Mouse (Mus musculus): ENCODE results near the gene Adam12. TPM values are rescaled to one million over a fixed set of nuclear protein-coding genes. Genes with fewer than 3 reads are reported as not detected.

The Adam12 gene
- polyA plus RNA-seq, 1 experiment from 2014 or later: 6.1 TPM

- H3K9ac ChIP-seq: no peak overlapping the region
- no peak overlapping the region for H3K4me3 ChIP-seq
- WGBS: 91% methylated on average over 1 of the region's 1 CpGs
- H3K27ac ChIP-seq: no peak overlapping the region
- ATAC-seq (ENCODE audit: insufficient number of reproducible peaks, insufficient read depth, low FRiP score, low TSS enrichment, low read depth): no peak
- no peak overlapping the region for H3K4me2 ChIP-seq
- no peaks in the 10 kb centered on the region for H3K27me3 ChIP-seq
- no peaks in the 10 kb centered on the region for H3K36me3 ChIP-seq
- no peaks in the 10 kb centered on the region for H3K4me1 ChIP-seq
- H3K9me3 ChIP-seq: no peaks in the 10 kb centered on the region
These were observed 8.6 kb upstream of the Adam12 start for GRCm38 (mm10) chr7:134240579-134240978.

DNA sequence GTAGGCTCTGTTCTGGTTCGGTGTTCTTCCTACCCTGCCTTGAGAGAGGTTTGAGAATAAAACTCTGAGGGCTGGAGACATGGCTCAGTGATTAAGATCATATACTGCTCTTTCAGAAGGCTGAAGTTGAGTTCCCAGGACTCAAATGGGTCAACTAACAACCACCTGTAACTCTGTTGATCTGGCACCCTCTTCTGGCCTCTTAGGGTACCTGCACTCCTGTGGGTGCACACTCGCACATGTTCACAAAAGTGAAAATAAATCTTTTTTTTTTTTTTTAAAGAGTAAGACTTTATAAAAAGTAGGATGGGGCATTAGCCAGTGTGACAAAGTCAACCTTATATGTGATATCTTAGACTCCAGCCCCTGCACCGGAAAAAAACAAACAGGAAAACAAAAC, 6.9 kb upstream of the Adam12 start:
- Histone ChIP-seq H3K4me1 (no peaks in the 10 kb centered on the region), H3K4me2 (no peak overlapping the region), H3K9ac (no peak overlapping the region), H3K27me3 (no peaks in the 10 kb centered on the region), H3K4me3 (no peak overlapping the region), H3K9me3 (no peaks in the 10 kb centered on the region), H3K36me3 (no peaks in the 10 kb centered on the region), H3K27ac (no peak overlapping the region)
- 98% methylated on average over 3 of the region's 3 CpGs for whole genome bisulfite sequencing
- ATAC-seq (ENCODE audit: insufficient number of reproducible peaks, insufficient read depth, low FRiP score, low TSS enrichment, low read depth): no peak

GRCm38 (mm10) chr7:134237356-134237755, 5.4 kb upstream of the Adam12 start:
- Histone ChIP-seq H3K4me3 (no peak overlapping the region), H3K27ac (no peak overlapping the region), H3K9ac (no peak overlapping the region), H3K36me3 (no peaks in the 10 kb centered on the region), H3K4me2 (no peak overlapping the region), H3K9me3 (no peaks in the 10 kb centered on the region), H3K4me1 (no peaks in the 10 kb centered on the region), H3K27me3 (no peaks in the 10 kb centered on the region)
- ATAC-seq (ENCODE audit: insufficient number of reproducible peaks, insufficient read depth, low FRiP score, low TSS enrichment, low read depth): no peak
- WGBS: 81% methylated on average over 2 of the region's 2 CpGs

DNA sequence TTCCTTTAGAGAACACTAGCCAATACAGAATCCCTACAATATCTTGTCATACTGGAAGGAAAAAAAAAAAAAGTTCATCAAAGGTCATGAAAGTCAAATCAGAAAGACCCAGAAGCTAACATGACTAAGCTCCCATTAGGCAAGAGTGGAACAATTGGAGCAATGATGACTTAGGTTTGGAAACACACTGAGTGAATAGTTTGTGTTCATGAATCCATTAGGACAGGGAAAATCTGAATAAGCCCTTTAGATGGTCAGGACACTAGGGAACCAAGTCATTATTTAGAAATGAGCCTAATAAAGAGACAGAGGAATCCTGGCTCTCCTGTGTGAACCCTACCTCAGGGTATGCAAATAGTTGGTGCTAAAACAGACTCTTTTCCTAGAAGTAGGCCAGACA, 4.8 kb upstream of the Adam12 start:
- H3K36me3 ChIP-seq: no peaks in the 10 kb centered on the region
- no peak overlapping the region for H3K4me2 ChIP-seq
- H3K4me3 ChIP-seq: no peak overlapping the region
- no peaks in the 10 kb centered on the region for H3K27me3 ChIP-seq
- no peaks in the 10 kb centered on the region for H3K9me3 ChIP-seq
- H3K9ac ChIP-seq: no peak overlapping the region
- no peak overlapping the region for H3K27ac ChIP-seq
- H3K4me1 ChIP-seq: peaks cover 3% of the 10 kb centered on the region
- no peak for ATAC-seq (ENCODE audit: insufficient number of reproducible peaks, insufficient read depth, low FRiP score, low TSS enrichment, low read depth)

- H3K36me3 ChIP-seq: no peaks in the 10 kb centered on the region
- no peak overlapping the region for H3K4me3 ChIP-seq
- H3K9me3 ChIP-seq: no peaks in the 10 kb centered on the region
- peaks cover 6% of the 10 kb centered on the region for H3K4me1 ChIP-seq
- ATAC-seq (ENCODE audit: insufficient number of reproducible peaks, insufficient read depth, low FRiP score, low TSS enrichment, low read depth): no peak
- H3K27ac ChIP-seq: no peak overlapping the region
- H3K9ac ChIP-seq: no peak overlapping the region
- WGBS: 76% methylated on average over 2 of the region's 2 CpGs
- H3K4me2 ChIP-seq: no peak overlapping the region
- H3K27me3 ChIP-seq: no peaks in the 10 kb centered on the region
These were observed 3.6 kb upstream of the Adam12 start for GRCm38 (mm10) chr7:134235552-134235951.

DNA sequence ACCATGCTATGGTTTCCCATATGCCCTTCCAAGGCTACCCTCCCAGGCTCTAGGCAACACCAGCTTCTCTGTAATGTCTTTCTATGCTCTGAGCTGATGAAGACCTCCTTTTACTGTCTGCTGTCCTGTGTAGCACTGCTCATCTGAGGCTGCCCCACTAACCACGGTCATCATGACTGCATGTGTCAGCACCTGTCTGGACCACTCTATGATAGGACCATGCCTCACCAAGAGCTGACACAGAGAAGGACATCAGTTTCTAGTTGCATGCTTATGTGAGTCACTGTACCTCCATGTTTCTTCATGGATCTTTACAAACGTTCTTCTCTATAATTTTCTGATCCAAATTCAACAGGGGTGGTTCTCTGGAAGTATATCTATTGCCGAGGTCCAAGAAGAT, 1.2 kb downstream of the Adam12 start:
- H3K27me3 ChIP-seq: peaks cover 20% of the 10 kb centered on the region
- ATAC-seq (ENCODE audit: insufficient number of reproducible peaks, insufficient read depth, low FRiP score, low TSS enrichment, low read depth): no peak
- no peaks in the 10 kb centered on the region for H3K9me3 ChIP-seq
- H3K4me2 ChIP-seq: no peak overlapping the region
- peaks cover 6% of the 10 kb centered on the region for H3K4me1 ChIP-seq
- no peak overlapping the region for H3K4me3 ChIP-seq
- H3K9ac ChIP-seq: no peak overlapping the region
- no peaks in the 10 kb centered on the region for H3K36me3 ChIP-seq
- H3K27ac ChIP-seq: no peak overlapping the region
- 81% methylated on average over 3 of the region's 3 CpGs for WGBS

DNA sequence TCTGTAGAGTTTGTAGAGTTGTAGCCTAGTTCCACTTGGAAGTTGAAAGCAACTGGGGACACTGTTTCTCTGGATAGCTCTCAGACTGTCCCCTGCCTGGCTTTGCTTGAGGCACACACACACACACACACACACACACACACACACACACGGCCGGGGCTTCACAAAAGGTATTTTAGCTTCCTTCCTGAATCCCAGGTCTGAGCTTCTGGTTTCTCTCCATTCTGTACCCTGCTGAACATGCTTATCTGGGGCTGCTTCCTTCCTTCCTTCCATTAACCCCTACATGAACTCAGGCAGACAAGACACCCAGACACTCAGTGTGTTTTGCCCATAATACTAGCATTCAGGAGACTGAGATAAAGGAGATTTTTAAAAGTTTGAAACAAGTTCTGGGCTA, 2.0 kb downstream of the Adam12 start:
- Histone ChIP-seq H3K4me2 (no peak overlapping the region), H3K4me1 (peaks cover 6% of the 10 kb centered on the region), H3K27ac (no peak overlapping the region), H3K9ac (no peak overlapping the region), H3K36me3 (no peaks in the 10 kb centered on the region), H3K27me3 (peaks cover 27% of the 10 kb centered on the region), H3K9me3 (no peaks in the 10 kb centered on the region), H3K4me3 (no peak overlapping the region)
- ATAC-seq (ENCODE audit: insufficient number of reproducible peaks, insufficient read depth, low FRiP score, low TSS enrichment, low read depth): no peak
- 67% methylated on average over 2 of the region's 2 CpGs for WGBS

DNA sequence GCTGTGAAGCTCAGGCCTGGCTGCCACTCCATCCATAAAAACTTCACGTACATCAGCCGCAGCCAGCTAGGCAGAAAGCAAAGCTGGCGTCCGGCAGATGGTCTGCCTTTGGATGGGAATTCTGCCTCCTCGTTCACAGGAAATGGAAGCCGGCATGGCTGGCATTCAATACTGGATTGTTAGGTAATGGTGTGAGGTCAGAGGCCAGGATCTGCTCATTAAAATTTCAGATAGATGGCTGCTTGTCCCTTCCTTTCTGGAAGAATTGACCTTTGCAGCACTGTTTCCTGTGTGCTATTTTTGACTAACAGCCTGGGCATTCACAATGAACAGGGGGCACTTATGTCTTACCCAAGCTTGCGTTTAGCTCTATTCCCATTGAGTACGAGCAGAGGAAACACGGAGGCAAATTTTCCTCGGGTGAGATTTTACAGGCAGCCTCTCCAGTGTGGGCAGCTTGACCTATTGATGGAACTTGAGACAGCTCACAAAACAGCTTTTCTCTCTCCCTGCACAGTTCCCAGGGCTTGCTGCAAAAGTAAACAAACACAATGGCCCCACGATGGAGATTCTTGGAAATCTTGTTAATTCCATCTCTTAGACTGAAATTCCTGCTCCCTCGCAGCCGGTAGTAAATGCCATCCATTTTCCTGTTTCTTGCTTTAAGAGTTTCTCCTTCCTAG, 4.0 kb downstream of the Adam12 start:
- no peaks in the 10 kb centered on the region for H3K9me3 ChIP-seq
- H3K4me1 ChIP-seq: peaks cover 12% of the 10 kb centered on the region
- no peak overlapping the region for H3K9ac ChIP-seq
- 0 out of 2 replicates have a peak overlapping the region, but pooled peaks have one; percentile 45 for H3K27ac ChIP-seq
- no peak overlapping the region for H3K4me3 ChIP-seq
- H3K4me2 ChIP-seq: no peak overlapping the region
- no peak for ATAC-seq (ENCODE audit: insufficient number of reproducible peaks, insufficient read depth, low FRiP score, low TSS enrichment, low read depth)
- 22% methylated on average over 13 of the region's 13 CpGs for WGBS
- no peaks in the 10 kb centered on the region for H3K36me3 ChIP-seq
- H3K27me3 ChIP-seq: peaks cover 35% of the 10 kb centered on the region

DNA sequence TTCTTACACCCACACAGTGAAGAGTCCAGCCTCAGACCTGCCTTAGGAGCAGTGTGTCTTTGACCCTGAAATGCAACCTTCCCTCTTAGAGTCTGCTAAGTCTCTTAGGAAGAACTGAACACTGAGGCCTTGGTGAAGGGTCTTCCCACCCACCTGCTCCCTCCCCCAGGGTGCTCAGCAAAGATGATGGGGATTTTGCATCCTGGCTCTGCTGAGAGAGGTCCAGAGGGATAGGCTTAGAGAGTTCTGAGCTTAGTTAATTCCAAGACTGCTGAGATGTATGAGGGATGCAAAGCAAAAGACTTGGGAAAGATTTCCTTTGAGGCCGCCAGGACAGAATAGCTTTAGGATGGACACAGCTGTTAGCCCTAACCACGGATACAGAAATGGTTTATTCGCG, 4.8 kb downstream of the Adam12 start:
- H3K27ac ChIP-seq: no peak overlapping the region
- H3K36me3 ChIP-seq: no peaks in the 10 kb centered on the region
- H3K27me3 ChIP-seq: peaks cover 35% of the 10 kb centered on the region
- no peak overlapping the region for H3K4me2 ChIP-seq
- peaks cover 12% of the 10 kb centered on the region for H3K4me1 ChIP-seq
- no peak overlapping the region for H3K9ac ChIP-seq
- no peak for ATAC-seq (ENCODE audit: insufficient number of reproducible peaks, insufficient read depth, low FRiP score, low TSS enrichment, low read depth)
- no peaks in the 10 kb centered on the region for H3K9me3 ChIP-seq
- H3K4me3 ChIP-seq: no peak overlapping the region
- 69% methylated on average over 4 of the region's 4 CpGs for WGBS

DNA sequence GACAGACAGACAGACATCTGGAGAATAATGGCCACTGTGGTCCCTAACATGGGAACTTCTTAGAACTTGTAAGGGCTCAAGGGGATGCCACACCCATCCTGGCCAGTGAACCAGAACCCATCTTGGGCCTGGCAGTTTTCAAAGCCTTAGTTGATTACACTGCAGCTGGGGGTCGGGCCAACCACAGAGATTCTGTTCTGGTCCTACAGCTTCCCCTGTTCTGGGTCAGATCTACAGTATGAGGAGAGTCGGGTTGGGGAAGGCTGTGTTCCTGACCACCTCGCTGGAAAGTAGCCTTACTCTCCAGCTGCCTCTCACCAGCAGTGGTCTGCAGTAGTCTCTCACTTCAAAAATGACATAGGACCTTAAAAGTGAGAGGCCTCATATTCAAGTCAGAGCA, 5.7 kb downstream of the Adam12 start:
- H3K9ac ChIP-seq: no peak overlapping the region
- 70% methylated on average over 3 of the region's 3 CpGs for WGBS
- no peak overlapping the region for H3K4me2 ChIP-seq
- no peaks in the 10 kb centered on the region for H3K36me3 ChIP-seq
- H3K4me3 ChIP-seq: no peak overlapping the region
- H3K9me3 ChIP-seq: no peaks in the 10 kb centered on the region
- H3K4me1 ChIP-seq: peaks cover 7% of the 10 kb centered on the region; the same call in 1 of the 2 replicates
- no peak overlapping the region for H3K27ac ChIP-seq
- peaks cover 35% of the 10 kb centered on the region for H3K27me3 ChIP-seq
- ATAC-seq (ENCODE audit: insufficient number of reproducible peaks, insufficient read depth, low FRiP score, low TSS enrichment, low read depth): no peak

DNA sequence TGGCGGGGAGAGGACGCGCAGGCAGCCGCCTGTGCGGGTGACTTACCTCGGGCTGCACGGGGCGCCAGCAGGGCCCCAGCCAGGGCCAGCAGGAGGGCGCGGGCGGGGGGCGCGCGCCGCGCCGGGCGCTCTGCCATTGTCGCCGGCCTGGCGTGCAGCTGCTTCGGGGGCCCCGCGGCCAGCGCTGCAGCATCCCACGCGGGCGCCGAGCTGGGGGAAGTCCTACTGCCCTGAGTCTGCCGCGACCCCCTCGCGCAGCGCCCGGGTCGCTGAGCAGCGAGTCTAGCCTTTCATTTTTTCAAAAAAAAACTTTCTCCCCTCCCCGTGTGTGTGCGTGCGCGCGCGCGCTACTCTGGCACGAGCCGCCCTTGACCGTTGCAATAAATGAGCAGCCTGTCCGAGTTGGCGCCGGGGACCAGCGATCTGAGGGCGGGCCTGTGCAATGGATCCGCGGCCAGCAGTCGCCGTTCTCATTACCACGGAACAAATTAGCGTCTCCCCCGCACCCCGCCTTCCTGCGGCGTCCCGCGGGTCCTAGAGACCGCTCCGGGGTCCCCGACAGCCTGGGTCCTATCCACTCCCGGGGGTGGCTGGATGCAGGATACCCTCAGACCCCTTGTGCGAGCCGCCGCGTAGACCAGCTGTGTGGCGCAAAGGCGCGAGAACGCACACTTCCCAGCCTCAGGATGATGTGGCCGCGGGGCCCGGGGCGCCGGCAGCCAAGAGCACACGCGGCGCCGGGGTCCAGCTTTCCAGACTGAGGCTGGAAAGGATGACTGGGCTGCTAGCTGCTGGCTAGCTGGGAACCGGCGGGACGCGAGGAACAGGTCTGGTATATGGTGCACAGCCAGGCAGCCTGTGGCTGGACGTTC, 7.0 kb downstream of the Adam12 start:
- Histone ChIP-seq H3K9me3 (no peaks in the 10 kb centered on the region), H3K27me3 (peaks cover 35% of the 10 kb centered on the region), H3K27ac (peak overlapping the region; percentile 63), H3K4me2 (peak overlapping the region; percentile 99), H3K4me1 (peaks cover 7% of the 10 kb centered on the region; the same call in 1 of the 2 replicates), H3K9ac (peak overlapping the region; percentile 75), H3K36me3 (no peaks in the 10 kb centered on the region), H3K4me3 (peak overlapping the region; percentile 69)
- ATAC-seq (ENCODE audit: insufficient number of reproducible peaks, insufficient read depth, low FRiP score, low TSS enrichment, low read depth): peak; percentile 38; the same call in 1 of the 2 replicates
- under 1% methylated on average over 90 of the region's 90 CpGs for WGBS

- 1% methylated on average over 14 of the region's 14 CpGs for WGBS
- ATAC-seq (ENCODE audit: insufficient number of reproducible peaks, insufficient read depth, low FRiP score, low TSS enrichment, low read depth): peak; percentile 48; the same call in 1 of the 2 replicates
These were observed 7.6 kb downstream of the Adam12 start for GRCm38 (mm10) chr7:134224421-134224740.

More at GRCm38 (mm10) chr7:134224421-134224740, 7.6 kb downstream of the Adam12 start:
- H3K9me3 ChIP-seq: no peaks in the 10 kb centered on the region
- peaks cover 7% of the 10 kb centered on the region; the same call in 1 of the 2 replicates for H3K4me1 ChIP-seq
- H3K9ac ChIP-seq: peak overlapping the region; percentile 75
- peak overlapping the region; percentile 63 for H3K27ac ChIP-seq
- H3K4me3 ChIP-seq: peak overlapping the region; percentile 69
- H3K27me3 ChIP-seq: peaks cover 35% of the 10 kb centered on the region
- H3K4me2 ChIP-seq: peak overlapping the region; percentile 99
- no peaks in the 10 kb centered on the region for H3K36me3 ChIP-seq
